Mouse (Mus musculus) left cerebral cortex, postnatal 14 days (tissue): ENCODE results near the gene Fermt2. TPM values are rescaled to one million over a fixed set of nuclear protein-coding genes. Genes with fewer than 3 reads are reported as not detected.

Experiments
- DNase-seq, 2 experiments: peaks; one replicate each; pipeline ENCODE4 v3.0.0; 2021 to 2022; ENCODE audit warnings: low spot score in 2 of 2, mixed read lengths in 1 of 2
- intact Hi-C: fragments of 180-260 bp; cut with DNase I; formaldehyde crosslinking; loops from one replicate; pipeline ENCODE4 v1.15.1; 2025
- long read RNA-seq, 2 experiments: library from polyadenylated mRNA; stranded (forward); transcript quantifications; one replicate each; pipeline ENCODE4 v2.0.0; 2021
- total RNA-seq, 2 experiments: library from RNA; stranded (reverse); gene quantifications; 2 replicates each; pipeline ENCODE4 v1.2.3; 2021

Gene Fermt2
- total RNA-seq, result 100 to 1,000 TPM; 100 to 114 TPM
- long read RNA-seq, experiment 1, transcript Fermt2-201 (15 exons, 3,293 nt), result major isoform, 37 of 79 reads
- long read RNA-seq, experiment 1, partial matches to known transcripts, result 18 of 79 reads
- long read RNA-seq, experiment 1, other reads (novel, unspliced or antisense), result 24 of 79 reads
- long read RNA-seq, experiment 2, transcript Fermt2-201 (15 exons, 3,293 nt), result major isoform, 33 of 74 reads
- long read RNA-seq, experiment 2, partial matches to known transcripts, result 16 of 74 reads
- long read RNA-seq, experiment 2, other reads (novel, unspliced or antisense), result 25 of 74 reads

- intact Hi-C loops, result loop anchor here (5.0 kb wide), 1 partner anchor 67 kb away; no protein-coding TSS in a partner anchor
- peak; percentile 66 to 75 for DNase-seq
These were observed at the start of gene Fermt2 for GRCm38 (mm10) chr14:45529411-45530363. Fermt2 (minus strand) TSS chr14:45530118.

GRCm38 (mm10) chr14:45566066-45566937 is 36.4 kb upstream of the Fermt2 start:
- DNase-seq, result peak; percentile 64 to 70
- intact Hi-C loops, result loop anchor here (5.0 to 10.0 kb wide), 2 partner anchors 36 to 128 kb away; no protein-coding TSS in a partner anchor

GRCm38 (mm10) chr14:45565216-45566065 is 35.5 kb upstream of the Fermt2 start:
- DNase-seq, result peak; percentile 39 to 60
- intact Hi-C loops, result loop anchor here (5.0 to 10.0 kb wide), 2 partner anchors 37 to 129 kb away; no protein-coding TSS in a partner anchor

- intact Hi-C loops, result loop anchor here (10.0 kb wide), 1 partner anchor 131 kb away; no protein-coding TSS in a partner anchor
- DNase-seq, result peak in 1 of 2 experiments; percentile 27
These were observed 33.7 kb upstream of the Fermt2 start for GRCm38 (mm10) chr14:45563577-45563976.

- peak; percentile 59 to 83 for DNase-seq
- intact Hi-C loops, result loop anchor here (10.0 kb wide), 1 partner anchor 133 kb away; no protein-coding TSS in a partner anchor
These were observed 31.8 kb upstream of the Fermt2 start for GRCm38 (mm10) chr14:45561681-45562080.

- intact Hi-C loops, result no loop called here
- no peak for DNase-seq
These were observed 29.1 kb upstream of the Fermt2 start for GRCm38 (mm10) chr14:45559018-45559417.

GRCm38 (mm10) chr14:45554336-45554735 is 24.4 kb upstream of the Fermt2 start:
- intact Hi-C loops, result no loop called here
- DNase-seq, result no peak

- DNase-seq, result peak in 1 of 2 experiments; percentile 42
- intact Hi-C loops, result no loop called here
These were observed 23.9 kb upstream of the Fermt2 start for GRCm38 (mm10) chr14:45553854-45554253.

GRCm38 (mm10) chr14:45552431-45552830 is 22.5 kb upstream of the Fermt2 start:
- intact Hi-C loops, result no loop called here
- no peak for DNase-seq

GRCm38 (mm10) chr14:45551121-45551768 is 21.3 kb upstream of the Fermt2 start:
- peak in 1 of 2 experiments; percentile 32 for DNase-seq
- intact Hi-C loops, result no loop called here

GRCm38 (mm10) chr14:45550010-45550647 is 20.2 kb upstream of the Fermt2 start:
- peak; percentile 37 to 54 for DNase-seq
- intact Hi-C loops, result no loop called here

- no peak for DNase-seq
- intact Hi-C loops, result no loop called here
These were observed 18.2 kb upstream of the Fermt2 start for GRCm38 (mm10) chr14:45548118-45548517.

GRCm38 (mm10) chr14:45544905-45545304 is 15.0 kb upstream of the Fermt2 start:
- DNase-seq, result no peak
- intact Hi-C loops, result loop anchor here (5.0 kb wide), 1 partner anchor 123 kb away; no protein-coding TSS in a partner anchor

GRCm38 (mm10) chr14:45544026-45544425 is 14.1 kb upstream of the Fermt2 start:
- intact Hi-C loops, result loop anchor here (5.0 kb wide), 1 partner anchor 122 kb away; no protein-coding TSS in a partner anchor
- DNase-seq, result no peak

- intact Hi-C loops, result loop anchor here (5.0 kb wide), 1 partner anchor 118 kb away; no protein-coding TSS in a partner anchor
- peak; percentile 69 to 71 for DNase-seq
These were observed 9.9 kb upstream of the Fermt2 start for GRCm38 (mm10) chr14:45539659-45540468.
